Mouse (Mus musculus): ENCODE measurements at regions not wholly inside any gene's neighbourhood (a gene's known extent, or its start where the extent isn't known, plus 50 kb on each side); places are given as distances from the start of the nearest gene placed in this dataset.
A peak's percentile ranks its signal among the peaks of the same experiment; 100 is the strongest.

DNA sequence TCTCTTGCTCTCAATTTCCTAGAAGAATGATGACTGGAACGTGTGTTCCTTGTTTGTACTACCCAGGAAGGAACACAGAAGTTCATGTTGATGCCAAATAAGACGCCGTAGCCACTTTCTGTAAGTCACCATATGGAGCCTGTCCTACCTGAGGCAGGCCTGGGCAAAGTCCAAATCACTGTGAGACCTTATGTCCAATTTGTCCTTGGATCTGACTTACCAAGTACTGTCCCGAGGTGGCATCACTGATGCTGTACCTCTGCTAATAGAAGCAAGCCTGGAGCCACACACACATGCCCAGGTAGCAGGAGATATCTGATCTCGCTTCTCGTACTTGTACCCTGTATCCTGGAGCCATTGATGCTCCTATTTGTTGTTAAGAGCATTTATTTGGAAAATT is 91.2 kb upstream of the E2f7 start:
- TF ChIP-seq POLR2A (IDR thresholded peaks at IDR 0.05; ENCODE audit: borderline replicate concordance, extremely low read depth, insufficient read depth, insufficient read length, poor library complexity, severe bottlenecking), result no peak
- no peak for TF ChIP-seq CTCF (IDR thresholded peaks at IDR 0.05; ENCODE audit: borderline replicate concordance, extremely low read depth, insufficient read depth, insufficient read length)
- no peak for DNase-seq (ENCODE audit: low read depth)

DNA sequence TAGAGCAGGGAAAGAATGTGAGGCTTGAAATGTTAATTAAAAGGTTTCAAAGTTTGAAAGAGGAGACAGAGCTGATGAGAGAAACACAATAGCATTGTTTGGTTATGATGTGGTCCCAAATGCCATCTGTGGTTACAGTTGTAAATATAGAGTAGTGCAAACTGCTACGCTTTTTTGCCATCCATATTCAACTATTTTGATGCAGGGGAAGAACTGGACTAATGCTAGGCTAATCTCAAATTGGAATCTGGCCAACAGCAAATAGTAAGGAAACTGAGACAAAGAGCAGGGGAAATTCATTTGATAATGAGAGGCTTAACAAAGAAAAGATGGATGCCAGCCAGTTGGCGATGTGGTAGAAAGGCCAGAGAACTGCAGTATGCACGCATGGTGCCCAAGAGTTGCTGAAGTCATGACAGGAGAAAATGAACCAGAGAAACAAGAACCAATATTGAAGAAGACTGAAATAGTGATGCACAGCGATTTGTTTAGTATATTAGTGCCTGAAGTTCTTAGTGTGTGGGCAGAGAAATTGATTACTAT is 87.0 kb upstream of the E2f7 start:
- DNase-seq (ENCODE audit: low read depth), result peak; percentile 82
- TF ChIP-seq POLR2A (IDR thresholded peaks at IDR 0.05; ENCODE audit: borderline replicate concordance, extremely low read depth, insufficient read depth, insufficient read length, poor library complexity, severe bottlenecking) (no peak), CTCF (IDR thresholded peaks at IDR 0.05; ENCODE audit: borderline replicate concordance, extremely low read depth, insufficient read depth, insufficient read length) (no peak)

DNA sequence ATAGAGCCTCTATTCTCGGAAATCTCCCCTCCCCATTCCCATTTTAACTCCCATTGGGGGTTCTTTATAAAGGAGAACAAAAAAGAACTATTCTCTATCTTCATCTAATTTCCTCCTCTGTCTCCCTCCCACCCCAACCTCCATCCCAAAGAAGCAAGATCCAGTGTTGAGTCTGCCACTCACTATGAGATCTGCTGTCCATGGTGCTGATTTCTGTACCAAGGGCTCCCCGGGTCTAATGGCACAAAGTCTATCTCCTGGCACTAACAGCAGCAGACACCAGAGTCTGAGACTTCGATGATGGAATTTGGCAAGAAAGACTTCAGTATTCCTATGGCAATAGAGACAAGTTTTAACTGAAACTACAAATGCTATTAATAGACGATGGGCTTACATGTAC is 68.7 kb upstream of the E2f7 start:
- DNase-seq (ENCODE audit: low read depth), result peak; percentile 44
- TF ChIP-seq POLR2A (IDR thresholded peaks at IDR 0.05; ENCODE audit: borderline replicate concordance, extremely low read depth, insufficient read depth, insufficient read length, poor library complexity, severe bottlenecking) (no peak), CTCF (IDR thresholded peaks at IDR 0.05; ENCODE audit: borderline replicate concordance, extremely low read depth, insufficient read depth, insufficient read length) (no peak)

Data from brain, embryonic 14.5 days (tissue).